ENCODE assay signal across 7 mouse cellular contexts in the genomic region with DNA sequence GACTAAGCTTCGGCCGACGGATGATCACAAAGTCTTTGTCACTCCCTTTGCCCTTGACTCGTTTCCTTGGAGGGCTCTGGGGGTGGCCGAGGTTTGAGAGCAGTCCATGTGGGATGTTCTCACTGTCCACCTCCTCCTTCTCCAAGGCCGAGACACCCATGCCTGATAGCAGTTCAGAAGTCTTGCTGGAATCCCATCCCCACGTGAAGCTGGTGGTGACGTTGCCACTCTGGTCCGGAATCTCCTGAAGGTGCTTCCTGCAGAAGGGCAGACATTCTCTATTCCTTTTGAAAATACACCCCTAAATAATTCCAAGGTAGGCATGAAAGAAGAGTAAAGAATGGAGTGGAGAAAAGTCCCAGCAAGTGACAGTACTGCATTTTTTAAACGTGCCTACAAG. TPM values are rescaled to one million over a fixed set of nuclear protein-coding genes. Genes with fewer than 3 reads are reported as not detected.
DNase-seq lines count a peak whose midpoint lies in the region; ATAC-seq and TF ChIP-seq lines count a peak whose summit lies in the region.

No protein-coding gene starts in this region.

- peak overlapping the region; percentile 92 to 96 for H3K4me3 ChIP-seq in heart, embryonic 14.5 days (ENCODE audit: control insufficient read depth in 1 of 2, insufficient read depth in 1 of 2, low read depth in 1 of 2, low read length in 2 of 2)
- H3K4me3 ChIP-seq in liver, postnatal 0 days (ENCODE audit: low read depth, low read length), result peak overlapping the region; percentile 99

- 19% methylated on average over 10 of the region's 10 CpGs for WGBS in heart, embryonic 14.5 days
- 19% methylated on average over 10 of the region's 10 CpGs for WGBS in liver, postnatal 0 days (ENCODE audit: insufficient replicate concordance)

- no peaks in the 10 kb centered on the region for H3K9me3 ChIP-seq in heart, embryonic 14.5 days (ENCODE audit: control insufficient read depth, low read length)
- H3K9me3 ChIP-seq in liver, postnatal 0 days (ENCODE audit: low read length), result no peaks in the 10 kb centered on the region

- H3K4me2 ChIP-seq in heart, embryonic 14.5 days (ENCODE audit: low read length), result peak overlapping the region; percentile 76
- H3K4me2 ChIP-seq in liver, postnatal 0 days (ENCODE audit: low read depth, low read length), result peak overlapping the region; percentile 91

- H3K4me1 ChIP-seq in heart, embryonic 14.5 days (ENCODE audit: control insufficient read depth in 2 of 2, insufficient read depth in 2 of 2, low read length in 2 of 2), result peaks cover 6 to 24% of the 10 kb centered on the region in 2 experiments
- peaks cover 22% of the 10 kb centered on the region for H3K4me1 ChIP-seq in liver, postnatal 0 days (ENCODE audit: insufficient read depth)

- DNase-seq in retina, embryonic 14.5 days (ENCODE audit: low spot score), result peak; percentile 5
- no peak for DNase-seq in retina, postnatal 1 day
- DNase-seq in cerebellum, adult 9-11 months, result peak; percentile 55
- no peak for DNase-seq in liver, postnatal 0 days
- no peak for DNase-seq in layer of hippocampus, postnatal 14 days (ENCODE audit: low spot score in 2 of 2)
- no peak for DNase-seq in right cerebral cortex, adult 18-20 months

- no peak for TF ChIP-seq CTCF in liver, postnatal 0 days (IDR thresholded peaks at IDR 0.05; ENCODE audit: low read depth)

- peaks cover 24% of the 10 kb centered on the region for H3K36me3 ChIP-seq in heart, embryonic 14.5 days (ENCODE audit: control insufficient read depth, insufficient read depth, low read length)
- H3K36me3 ChIP-seq in liver, postnatal 0 days (replicated peaks; ENCODE audit: insufficient read depth, low read length), result peaks cover 9% of the 10 kb centered on the region

- no peak for ATAC-seq in heart, embryonic 14.5 days (ENCODE audit: insufficient number of reproducible peaks, insufficient read depth, low FRiP score, low read depth)
- ATAC-seq in liver, postnatal 0 days, result no peak

- no peaks in the 10 kb centered on the region for H3K27me3 ChIP-seq in heart, embryonic 14.5 days (ENCODE audit: control insufficient read depth, insufficient read depth, low read length)
- no peaks in the 10 kb centered on the region for H3K27me3 ChIP-seq in liver, postnatal 0 days (ENCODE audit: insufficient read depth, low read length)

- no peak for TF ChIP-seq EP300 in liver, postnatal 0 days (IDR thresholded peaks at IDR 0.05; ENCODE audit: low read depth)

- peak overlapping the region; percentile 90 for H3K9ac ChIP-seq in heart, embryonic 14.5 days (ENCODE audit: low read length)
- peak overlapping the region; percentile 68 for H3K9ac ChIP-seq in liver, postnatal 0 days (replicated peaks)

- H3K27ac ChIP-seq in heart, embryonic 14.5 days (replicated peaks in 1 of 2; ENCODE audit: control insufficient read depth in 1 of 2, insufficient read depth in 1 of 2, low read depth in 2 of 2, low read length in 2 of 2), result peak overlapping the region in 1 of 2 experiments; percentile 61; a peak in 1 of 4 replicates
- H3K27ac ChIP-seq in liver, postnatal 0 days (ENCODE audit: low read depth), result no peak overlapping the region

RNA-seq across cellular contexts. Expression of a gene that starts 0.9 kb away (rescaled TPM):
- 2.9 and 3.8 TPM in 2 replicates for polyA plus RNA-seq in heart, embryonic 14.5 days (2014; fragmentation: Nextera tagmentation; extraction: Ambion mirVana)
- 1.5 and 1.8 TPM in 2 replicates for polyA plus RNA-seq in liver, postnatal 0 days (2015; fragmentation: Nextera tagmentation; extraction: Ambion mirVana)
- 10 to 100 TPM; 56.1 to 57.0 TPM for total RNA-seq in layer of hippocampus, postnatal 14 days (2021)

RNA-seq across cellular contexts. Expression of a gene that starts 15.8 kb away (rescaled TPM):
- 20.4 and 23.1 TPM in 2 replicates for polyA plus RNA-seq in heart, embryonic 14.5 days (2014; fragmentation: Nextera tagmentation; extraction: Ambion mirVana)
- 6.0 and 6.4 TPM in 2 replicates for polyA plus RNA-seq in liver, postnatal 0 days (2015; fragmentation: Nextera tagmentation; extraction: Ambion mirVana)
- total RNA-seq in layer of hippocampus, postnatal 14 days (2021), result 1 to 10 TPM; 4.9 to 5.7 TPM

Comparison
In these comparisons a context has a peak if more than half of its experiments do, and no peak if none do; other contexts are left out.
1. DNase-seq: peak in retina, embryonic 14.5 days (single experiment) and cerebellum, adult 9-11 months (single experiment); none in retina, postnatal 1 day (single experiment), liver, postnatal 0 days (single experiment), layer of hippocampus, postnatal 14 days (0 of 2) and right cerebral cortex, adult 18-20 months (single experiment).